Mouse (Mus musculus) brain, embryonic 14.5 days (tissue): ENCODE measurements around the gene Hs6st1.

Source experiments
- CTCF ChIP-seq: fragments of 200-500 bp; IDR thresholded peaks from 2 replicates; pipeline ENCODE4 v1.5.1; 2012; ENCODE audit warnings: inconsistent platforms, mild to moderate bottlenecking, moderate library complexity, borderline replicate concordance; ENCODE audit not compliant: insufficient read depth, insufficient read length; ENCODE audit errors: extremely low read depth
- POLR2A ChIP-seq: fragments of 200-500 bp; IDR thresholded peaks from 2 replicates; pipeline ENCODE4 v1.6.1; 2012; ENCODE audit warnings: mild to moderate bottlenecking, inconsistent platforms, borderline replicate concordance; ENCODE audit not compliant: poor library complexity, insufficient read depth, insufficient read length, severe bottlenecking; ENCODE audit errors: extremely low read depth

GRCm38 (mm10) chr1:36071176-36071575 lies 3.0 kb downstream of the Hs6st1 start:
- no peak for TF ChIP-seq POLR2A
- no peak for TF ChIP-seq CTCF
